Mouse (Mus musculus) cerebellum, postnatal 14 days (tissue): ENCODE results near the gene Olfr971.
"Not testable (repeated sequence)": the region's sequence is repeated elsewhere in the genome, so short reads cannot be mapped to it uniquely, and the experiment has no call there.

Experiments used
- DNase-seq, 2 experiments: peaks; one replicate each; pipeline ENCODE4 v3.0.0; 2021; ENCODE audit warnings: mixed read lengths in 2 of 2

Olfr971 gene

DNA sequence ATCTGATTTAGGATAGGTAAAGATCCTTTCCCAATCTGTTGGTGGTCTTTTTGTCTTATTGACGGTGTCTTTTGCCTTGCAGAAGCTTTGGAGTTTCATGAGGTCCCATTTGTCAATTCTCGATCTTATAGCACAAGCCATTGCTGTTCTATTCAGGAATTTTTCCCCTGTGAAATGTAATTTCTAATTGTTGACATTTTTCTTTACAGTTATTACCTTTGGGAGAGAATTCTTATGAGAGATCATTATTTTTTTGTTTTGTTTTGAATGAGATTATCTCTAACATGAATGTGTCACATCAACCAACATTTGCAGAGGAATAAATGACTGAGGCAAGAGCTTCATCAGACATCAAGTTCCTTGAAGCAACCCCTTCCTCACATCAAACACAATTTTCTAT, at the start of gene Olfr971:
Gene Olfr971 (plus strand): TSS at position 301 of the 400 bp plus-strand sequence.
- DNase-seq: not testable (repeated sequence)

GRCm38 (mm10) chr9:39790558-39790957, 46.1 kb upstream of the Olfr971 start, which contains the start of gene Olfr969:
Olfr969 (plus strand) TSS chr9:39790945.
- no peak for DNase-seq

DNA sequence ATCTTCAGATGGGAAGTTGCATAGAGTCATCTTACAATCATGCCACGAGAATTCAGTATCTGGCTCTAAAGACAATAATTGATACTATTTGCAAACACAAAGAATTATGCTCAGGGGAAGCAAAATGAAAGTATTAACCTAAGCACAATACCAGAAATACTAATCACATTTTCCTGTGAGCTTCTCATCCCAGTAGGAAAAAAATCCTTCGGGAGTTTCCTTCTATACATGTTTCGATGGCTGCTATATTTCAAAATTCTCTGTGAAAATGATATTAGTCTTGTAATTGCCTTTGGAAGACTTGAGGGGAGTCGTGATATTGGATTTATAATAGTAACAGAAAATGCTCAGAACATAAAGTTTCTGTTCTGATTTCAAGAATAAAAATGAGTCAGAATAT, 28.1 kb upstream of the Olfr971 start, which contains the start of gene Olfr970:
Gene Olfr970 (plus strand): TSS at position 301 of the 400 bp plus-strand sequence.
- DNase-seq: no peak

DNA sequence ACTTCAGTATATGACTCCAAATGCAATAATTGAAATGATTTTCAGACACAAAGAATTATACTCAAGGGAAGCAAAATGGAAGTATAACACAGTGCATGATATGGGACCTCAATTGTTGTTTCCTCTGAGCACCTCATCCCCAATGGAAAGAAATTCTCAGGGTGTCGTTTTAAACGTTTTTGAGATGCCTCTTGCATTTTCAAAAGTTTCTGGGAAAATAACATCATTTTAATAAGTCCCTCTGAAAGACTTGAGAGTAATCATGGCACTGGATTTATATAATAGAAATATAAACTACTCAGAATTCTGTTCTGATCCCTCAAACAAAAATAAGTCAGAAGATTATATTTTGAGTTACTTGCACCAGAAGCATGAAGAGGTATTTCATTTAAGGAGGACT, 29.4 kb downstream of the Olfr971 start, which contains the start of gene Olfr972:
Gene Olfr972 (plus strand): TSS at position 301 of the 400 bp plus-strand sequence.
- no peak for DNase-seq

DNA sequence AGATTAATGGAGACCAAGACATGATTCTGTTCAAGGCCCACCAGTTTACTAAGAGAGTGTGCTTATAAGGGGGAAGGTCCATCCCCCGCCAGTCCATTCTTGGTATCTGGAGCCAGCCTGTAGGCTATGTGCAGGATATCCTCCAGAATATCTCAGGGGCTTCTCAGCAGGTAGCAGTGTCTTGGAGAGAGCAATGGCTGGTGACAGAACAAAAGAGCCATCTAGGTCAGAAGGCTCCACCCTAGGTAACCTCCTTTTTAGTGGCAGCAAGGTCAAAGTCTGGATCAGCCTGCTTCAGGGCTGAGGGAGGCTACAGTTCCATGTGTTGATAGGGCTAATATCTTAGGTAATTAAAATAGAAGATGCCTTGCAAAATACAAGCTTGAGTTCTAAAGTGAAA, 35.3 kb downstream of the Olfr971 start:
- DNase-seq: not testable (repeated sequence)

DNA sequence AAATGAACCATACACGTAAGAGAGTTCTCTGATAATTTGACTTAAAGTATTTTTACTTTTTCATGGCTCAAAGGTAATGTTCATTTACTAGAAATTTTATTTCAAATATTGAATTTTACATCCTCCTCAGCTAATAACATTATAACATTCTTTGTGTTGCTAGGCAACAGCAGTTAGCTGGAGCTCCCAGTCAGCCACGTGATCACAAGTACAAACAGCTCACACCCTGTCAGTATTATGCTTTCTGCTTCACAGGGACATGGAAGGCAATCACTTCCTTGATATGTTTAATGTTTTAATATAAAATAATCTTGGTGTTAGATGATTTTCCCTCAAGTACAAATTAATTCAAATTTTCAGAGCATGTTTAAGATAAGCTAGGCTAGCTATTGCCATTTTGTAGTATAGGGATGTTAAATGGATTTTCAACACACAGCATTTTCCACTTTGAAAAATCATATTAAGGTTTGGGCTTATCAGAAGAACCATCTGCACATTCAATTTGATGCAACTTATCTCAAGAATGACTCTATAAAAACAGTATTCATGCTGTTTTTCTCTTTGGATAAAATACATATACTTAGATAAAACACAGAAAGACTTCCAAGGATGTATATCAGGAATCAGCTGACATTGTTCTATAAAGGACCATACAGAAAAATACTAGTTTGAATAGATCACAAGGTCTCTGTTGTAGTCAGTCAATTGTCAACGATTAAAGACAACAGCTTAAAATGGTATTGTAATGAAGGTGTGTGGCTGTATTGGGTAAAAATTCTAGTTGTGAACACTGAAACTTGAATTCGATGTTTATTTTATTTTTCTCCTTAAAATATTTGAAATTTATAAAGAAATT, 41.1 kb downstream of the Olfr971 start:
- not testable (repeated sequence) for DNase-seq
